Mouse (Mus musculus) effector memory CD4-positive, alpha-beta T cell, adult 7 months (primary cell): ENCODE data around the gene Nabp2. TPM values are rescaled to one million over a fixed set of nuclear protein-coding genes. Genes with fewer than 3 reads are reported as not detected.

Source experiments
- polyA plus RNA-seq: library from polyadenylated mRNA; unstranded; fragments of 100-300 nt; shearing (Covaris generic); gene quantifications from one replicate; pipeline ENCODE4 v1.2.1, GENCODE M21; 2017

The Nabp2 gene
- 55.5 TPM for polyA plus RNA-seq

DNA sequence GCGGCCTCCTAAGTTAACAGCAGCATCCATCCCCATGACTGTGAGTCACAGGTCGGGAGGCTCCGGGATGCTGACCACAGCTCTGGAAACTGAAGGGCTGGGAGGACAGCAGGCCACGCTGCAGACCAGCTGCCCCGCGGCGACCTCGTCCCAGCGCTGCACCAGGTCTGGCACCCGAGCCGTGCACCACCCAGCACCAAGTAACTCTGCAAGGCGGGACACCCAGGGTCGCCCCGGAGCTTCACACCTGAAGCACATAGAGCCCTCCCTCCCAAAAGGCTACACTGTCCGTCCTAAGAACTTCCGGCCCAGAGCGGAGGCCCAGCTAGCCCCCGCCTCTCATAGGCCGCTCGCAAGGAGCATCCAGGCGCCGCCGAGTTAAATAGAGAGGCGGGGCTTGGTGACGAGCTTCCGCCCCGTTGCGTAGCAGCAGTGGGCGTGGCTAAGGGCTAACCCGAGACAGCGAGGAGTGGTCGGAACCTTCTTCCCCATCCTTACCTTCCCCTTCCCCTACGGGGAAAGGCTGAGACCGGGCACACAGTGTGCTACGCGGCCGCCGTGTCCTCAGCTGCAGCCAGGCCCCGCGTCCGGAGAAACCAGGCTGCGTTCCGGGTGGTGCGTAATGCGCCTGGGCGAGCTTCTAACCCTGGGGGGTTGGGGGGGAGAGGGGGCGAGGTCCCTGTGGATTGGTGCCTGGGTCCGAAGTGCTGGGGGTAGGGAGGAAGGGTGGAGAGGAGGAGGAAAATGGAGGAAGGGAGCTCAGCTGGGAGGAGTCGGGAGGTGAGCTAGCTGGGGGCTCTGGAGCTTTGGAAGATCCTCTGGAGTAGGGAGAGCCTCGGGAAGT, at the start of gene Nabp2, which contains the start of gene Rnf41:
Gene Nabp2, minus strand, starts transcription at position 282 of the 844 bp plus-strand sequence.
Gene Rnf41, plus strand, starts transcription at position 447 of the 844 bp plus-strand sequence.

DNA sequence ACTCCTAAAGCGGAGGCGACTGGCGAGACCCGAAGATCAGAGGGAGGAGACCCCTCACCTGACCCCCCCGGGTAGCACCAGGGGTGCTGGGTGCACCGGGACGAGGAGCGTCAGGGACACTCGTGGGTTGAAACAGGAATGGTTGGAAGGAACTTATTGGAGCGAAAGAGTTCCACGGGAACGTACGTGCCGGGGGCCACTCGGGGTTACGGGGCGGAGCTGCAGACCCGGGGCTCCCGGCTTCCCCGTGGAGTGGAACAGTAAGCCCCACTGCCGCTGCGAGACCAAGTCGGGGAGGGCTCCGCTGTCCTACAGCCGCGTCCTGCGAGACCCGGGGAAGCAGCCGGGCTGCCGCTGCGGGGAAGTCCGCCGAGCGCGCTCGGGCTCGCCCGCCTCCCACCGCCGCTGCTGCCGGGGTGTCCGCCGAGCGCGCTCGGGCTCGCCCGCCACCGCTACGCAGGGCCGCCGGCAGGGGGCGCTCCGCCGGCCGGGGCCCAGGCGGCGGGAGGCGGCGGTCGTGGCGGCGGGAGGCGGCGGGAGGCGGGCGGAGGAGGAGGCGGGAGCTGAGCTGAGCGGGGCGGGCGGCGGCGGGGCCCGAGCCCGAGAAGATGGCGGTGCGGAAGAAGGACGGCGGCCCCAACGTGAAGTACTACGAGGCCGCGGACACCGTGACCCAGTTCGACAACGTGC, 47.6 kb upstream of the Nabp2 start, which contains the start of gene Smarcc2:
Gene Smarcc2, plus strand, starts transcription at position 530 of the 690 bp plus-strand sequence.

DNA sequence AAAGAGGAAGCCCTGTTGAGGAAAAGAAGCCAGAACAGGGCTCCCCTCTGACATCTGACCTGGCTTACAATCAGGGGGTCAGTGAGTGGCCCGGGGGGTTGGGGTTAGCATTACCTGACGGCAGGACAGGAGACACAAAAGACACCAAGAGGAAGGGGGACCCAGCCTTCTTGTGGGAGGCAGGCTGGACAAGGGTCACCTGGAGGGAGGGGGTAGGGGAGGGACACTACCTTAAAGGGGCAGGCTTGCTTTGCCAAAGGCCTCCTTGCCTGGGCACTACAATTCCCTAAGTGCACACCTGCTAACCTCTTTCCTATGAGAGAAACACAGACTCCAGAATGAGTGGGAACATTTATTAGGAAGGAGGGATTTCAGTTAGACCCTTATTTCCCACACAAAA, 10.2 kb downstream of the Nabp2 start, which contains the start of gene Slc39a5:
Gene Slc39a5, minus strand, starts transcription at position 174 of the 400 bp plus-strand sequence.

DNA sequence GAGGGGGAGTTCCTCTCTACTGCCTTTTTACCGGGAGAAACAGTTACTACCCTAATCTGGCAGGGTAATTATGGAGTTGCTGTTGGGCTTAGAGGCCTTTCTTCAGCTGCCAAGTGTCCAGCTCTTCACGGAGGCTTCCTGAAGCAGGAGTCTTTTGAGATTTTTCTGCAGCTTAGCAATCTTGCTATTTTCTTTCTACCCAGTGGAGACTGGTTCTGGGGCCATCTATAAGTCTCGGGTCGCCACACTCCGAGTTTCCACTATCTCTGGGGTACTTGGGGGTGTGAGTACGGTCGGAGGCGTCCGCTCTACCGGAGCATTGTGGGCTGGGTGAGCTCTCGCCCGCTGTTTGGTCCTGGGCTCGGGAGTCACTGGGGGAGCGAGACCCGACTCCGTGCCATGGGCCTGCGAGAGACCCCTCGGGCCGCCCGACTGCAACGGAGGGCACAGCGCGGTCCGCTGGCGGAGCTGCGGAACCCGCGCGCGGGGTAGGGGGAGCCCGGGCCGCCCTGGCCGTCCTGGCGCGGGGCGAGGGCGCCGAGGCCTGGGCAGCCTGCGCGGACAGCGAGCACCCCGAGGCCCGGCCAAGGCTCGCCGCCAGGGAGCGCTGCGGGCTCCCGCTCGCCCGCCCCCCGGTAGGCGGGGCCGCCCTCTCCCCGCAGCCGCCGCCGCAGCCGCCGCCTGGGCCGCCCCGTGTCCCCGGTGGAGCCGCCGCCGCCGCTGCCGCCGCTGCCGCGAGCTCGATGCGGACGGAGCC, 34.7 kb downstream of the Nabp2 start, which contains the start of gene Ankrd52:
Gene Ankrd52, plus strand, starts transcription at position 661 of the 757 bp plus-strand sequence.

DNA sequence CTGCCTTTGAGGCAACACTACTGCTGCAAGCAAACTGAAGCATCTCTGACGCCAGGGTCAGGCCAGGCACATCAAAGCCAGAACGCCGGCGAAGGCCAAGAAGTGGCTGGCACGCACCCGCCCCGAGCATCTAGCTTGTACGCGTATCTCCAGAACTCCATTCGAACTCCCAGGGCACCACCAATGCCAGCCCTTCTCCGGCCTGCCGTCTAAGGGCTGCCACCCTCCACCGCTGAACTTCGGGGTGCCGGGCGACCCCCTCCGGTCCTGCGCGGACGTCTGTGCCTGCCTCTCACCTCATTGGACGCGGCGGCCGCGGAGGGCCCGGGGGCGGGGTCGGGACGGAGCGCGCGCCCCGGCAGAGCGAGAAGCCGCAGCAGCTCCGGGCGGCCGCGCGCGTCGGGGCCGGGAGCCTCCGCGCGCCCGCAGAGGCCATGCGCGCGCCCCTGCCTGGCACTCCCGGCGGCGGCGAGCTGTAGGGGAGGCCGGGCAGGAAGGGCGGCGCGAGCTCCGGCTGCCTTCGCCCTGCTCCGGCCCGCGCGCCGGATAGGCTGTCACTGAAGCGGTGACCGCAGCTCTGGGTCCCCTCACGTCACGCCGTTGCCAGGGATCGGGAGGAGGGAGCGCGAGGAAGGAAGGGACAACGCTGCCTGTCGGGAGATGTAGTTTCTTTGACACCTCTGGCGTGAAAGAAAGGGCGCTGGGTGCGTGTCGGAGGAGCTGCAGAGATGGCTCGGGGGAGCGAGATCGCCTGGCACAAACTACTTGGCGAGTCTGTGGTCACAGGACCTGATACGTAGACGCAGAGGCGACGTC, 42.7 kb downstream of the Nabp2 start, which contains the start of gene Coq10a:
Gene Coq10a, minus strand, starts transcription at position 596 of the 816 bp plus-strand sequence.

Other genes with a start within 250 kb of the Nabp2 start
- 32.2 TPM for gene Rbms2, start 231.2 kb downstream of the Nabp2 start, polyA plus RNA-seq
- gene Gls2, start 217.0 kb downstream of the Nabp2 start, polyA plus RNA-seq: 2.5 TPM
- 14.4 TPM for gene Spryd4, start 199.7 kb downstream of the Nabp2 start, polyA plus RNA-seq
- gene Mip, start 185.7 kb downstream of the Nabp2 start, polyA plus RNA-seq: not detected
- gene Timeless, start 179.4 kb downstream of the Nabp2 start, polyA plus RNA-seq: 11.1 TPM
- not detected for gene Apon, start 157.4 kb downstream of the Nabp2 start, polyA plus RNA-seq
- 0.30 TPM for gene Apof, start 142.8 kb downstream of the Nabp2 start, polyA plus RNA-seq
- 32.4 TPM for gene Stat2, start 140.9 kb downstream of the Nabp2 start, polyA plus RNA-seq
- 0.51 TPM for gene Il23a, start 112.7 kb downstream of the Nabp2 start, polyA plus RNA-seq
- gene Pan2, start 108.2 kb downstream of the Nabp2 start, polyA plus RNA-seq: 35.2 TPM
- 24.1 TPM for gene Cnpy2, start 89.0 kb downstream of the Nabp2 start, polyA plus RNA-seq
- gene Cs, start 73.8 kb downstream of the Nabp2 start, polyA plus RNA-seq: 107 TPM
- 32.0 TPM for gene Coq10a, start 42.5 kb downstream of the Nabp2 start, polyA plus RNA-seq
- 3.4 TPM for gene Ankrd52, start 34.4 kb downstream of the Nabp2 start, polyA plus RNA-seq
- 0.74 TPM for gene Slc39a5, start 10.3 kb downstream of the Nabp2 start, polyA plus RNA-seq
- gene Rnf41, start 165 bp upstream of the Nabp2 start, polyA plus RNA-seq: 21.2 TPM
- 79.3 TPM for gene Smarcc2, start 47.8 kb upstream of the Nabp2 start, polyA plus RNA-seq
- 1,223 TPM for gene Myl6, start 82.7 kb upstream of the Nabp2 start, polyA plus RNA-seq
- 2.7 TPM for gene Myl6b, start 87.2 kb upstream of the Nabp2 start, polyA plus RNA-seq
- 300 TPM for gene Esyt1, start 114.4 kb upstream of the Nabp2 start, polyA plus RNA-seq
- 38.5 TPM for gene Zc3h10, start 136.3 kb upstream of the Nabp2 start, polyA plus RNA-seq
- 2,513 TPM for gene Rpl41, start 137.8 kb upstream of the Nabp2 start, polyA plus RNA-seq
- 19.5 TPM for gene Pa2g4, start 154.5 kb upstream of the Nabp2 start, polyA plus RNA-seq
- 1.8 TPM for gene Erbb3, start 178.2 kb upstream of the Nabp2 start, polyA plus RNA-seq
- gene Rps26, start 215.3 kb upstream of the Nabp2 start, polyA plus RNA-seq: 444 TPM
- gene Ikzf4, start 234.5 kb upstream of the Nabp2 start, polyA plus RNA-seq: 1.2 TPM